ENCODE assay signal across 8 mouse cellular contexts in the genomic region with DNA sequence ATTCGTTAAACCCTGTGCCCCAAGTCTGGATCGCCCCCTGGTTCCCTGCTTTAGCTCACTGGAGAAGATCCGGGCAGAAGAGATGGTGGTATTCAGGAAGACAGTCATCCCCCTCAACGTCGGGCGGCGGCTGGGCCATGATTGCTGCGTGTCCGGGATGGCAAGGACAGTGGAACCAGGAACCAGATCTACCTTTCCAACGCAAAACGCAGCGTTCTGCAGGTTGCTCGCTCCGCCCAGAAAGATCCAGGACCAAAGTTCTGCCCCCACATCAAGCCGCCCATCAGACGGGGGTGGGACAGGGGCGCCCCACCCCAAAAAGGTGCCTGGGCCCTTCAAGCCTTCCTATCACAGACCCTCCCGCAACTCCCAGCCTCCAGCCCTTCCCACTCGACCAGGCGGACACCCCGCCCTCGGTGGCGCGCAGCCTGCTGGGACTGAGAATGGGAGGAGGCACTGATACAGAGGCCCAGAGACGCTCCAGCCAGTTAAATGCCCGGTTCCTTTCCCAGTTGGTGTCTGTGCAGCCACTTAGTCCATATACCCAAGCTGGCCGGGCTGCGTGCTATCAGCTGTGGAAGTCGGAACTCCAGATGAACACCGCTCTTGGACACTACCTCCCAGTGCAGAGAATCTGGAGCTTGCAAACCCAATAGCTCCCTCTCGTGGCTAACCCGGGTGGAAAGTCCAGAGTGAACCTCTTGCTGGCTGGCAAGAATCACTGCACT. TPM values are rescaled to one million over a fixed set of nuclear protein-coding genes. Genes with fewer than 3 reads are reported as not detected.
DNase-seq lines count a peak whose midpoint lies in the region; ATAC-seq lines count a peak whose summit lies in the region.

TSS of gene Decr2 (minus strand) at position 433 of the 728 bp plus-strand sequence.

- no peaks in the 10 kb centered on the region for H3K27me3 ChIP-seq in hindbrain, embryonic 15.5 days

- H3K27ac ChIP-seq in hindbrain, embryonic 15.5 days (replicated peaks): peak within 1 kb of the TSS; percentile 88

- whole genome bisulfite sequencing in hindbrain, embryonic 15.5 days: under 1% methylated on average over 32 of the region's 32 CpGs

- no peaks in the 10 kb centered on the region for H3K9me3 ChIP-seq in hindbrain, embryonic 15.5 days

- peak; percentile 93 for ATAC-seq in hindbrain, embryonic 15.5 days (ENCODE audit: low FRiP score, low read depth)

- H3K4me3 ChIP-seq in hindbrain, embryonic 15.5 days: peak within 1 kb of the TSS; percentile 57

- H3K36me3 ChIP-seq in hindbrain, embryonic 15.5 days: no peaks in the 10 kb centered on the region

- H3K4me1 ChIP-seq in hindbrain, embryonic 15.5 days (replicated peaks): peaks cover 19% of the 10 kb centered on the region; the same call in 1 of the 2 replicates

- H3K4me2 ChIP-seq in hindbrain, embryonic 15.5 days: peak within 1 kb of the TSS; percentile 71

- peak within 1 kb of the TSS; percentile 72 for H3K9ac ChIP-seq in hindbrain, embryonic 15.5 days

- peak; percentile 78 for DNase-seq in T-cell, adult 2 months (ENCODE audit: low spot score)
- DNase-seq in cerebellum, postnatal 36 days: peak; percentile 87 to 90
- peak; percentile 89 to 92 for DNase-seq in frontal cortex, postnatal 36 days (ENCODE audit: low spot score in 2 of 2)
- DNase-seq in left cerebral cortex, adult 11 months (ENCODE audit: low spot score): peak; percentile 83
- DNase-seq in lung, postnatal 4 days: peak; percentile 90 to 95
- peak; percentile 89 for DNase-seq in retina, postnatal 7 days (ENCODE audit: low read depth, low spot score)
- DNase-seq in urinary bladder, adult 2 months (ENCODE audit: low spot score): peak; percentile 82

RNA-seq across cellular contexts. Expression of gene Decr2, which starts in this region (rescaled TPM):
- polyA plus RNA-seq in hindbrain, embryonic 15.5 days (2015; fragmentation: Nextera tagmentation; extraction: Ambion mirVana): 40.6 and 42.0 TPM in 2 replicates
- polyA plus RNA-seq in urinary bladder, adult 2 months (2012; rRNA removed): 81.4 and 105 TPM in 2 replicates

Comparison
In these comparisons a context has a peak if more than half of its experiments do, and no peak if none do; other contexts are left out.
1. Peak in every context shown above with its lines: DNase-seq, ATAC-seq, H3K4me3 ChIP-seq and H3K27ac ChIP-seq.